Mouse (Mus musculus): ENCODE data around the gene Sema4c.

GRCm38 (mm10) chr1:36530485-36530884 is 27.7 kb downstream of the Sema4c start:
- TF ChIP-seq CTCF (IDR thresholded peaks at IDR 0.05; ENCODE audit: control insufficient read depth, insufficient read depth, insufficient read length) (no peak), USF1 (IDR thresholded peaks at IDR 0.05; ENCODE audit: low read depth) (no peak), MAX (IDR thresholded peaks at IDR 0.05) (no peak), MYOG (IDR thresholded peaks at IDR 0.05; ENCODE audit: control insufficient read depth, extremely low read depth, insufficient read length) (no peak)
